Mouse (Mus musculus): Measurements from ENCODE around the gene Olfr70. TPM values are rescaled to one million over a fixed set of nuclear protein-coding genes. Genes with fewer than 3 reads are reported as not detected.

Olfr70 gene
- not detected in 2 replicates for polyA plus RNA-seq (2012; rRNA removed)

GRCm38 (mm10) chr4:43700707-43701106 lies at the start of gene Olfr70:
Gene Olfr70, minus strand, starts transcription at chr4:43700807.
- Histone ChIP-seq H3K4me3 (ENCODE audit: low read depth, low read length) (no peak within 1 kb of the TSS), H3K27ac (ENCODE audit: insufficient read depth, low read depth, low read length) (no peak within 1 kb of the TSS), H3K27me3 (ENCODE audit: control insufficient read depth, insufficient read depth, low read length) (no peaks in the 10 kb centered on the region), H3K36me3 (ENCODE audit: control insufficient read depth, insufficient read depth, low read length) (no peaks in the 10 kb centered on the region), H3K4me1 (ENCODE audit: control insufficient read depth, insufficient read depth, insufficient read length, low read length) (no peaks in the 10 kb centered on the region)
- WGBS = 75% methylated on average over 6 of the region's 6 CpGs
- TF ChIP-seq POLR2A (IDR thresholded peaks at IDR 0.05; ENCODE audit: low read depth, low read length) = no peak
- no peak for TF ChIP-seq CTCF (IDR thresholded peaks at IDR 0.05; ENCODE audit: extremely low read depth, insufficient read length, insufficient replicate concordance, low read depth, low read length)

GRCm38 (mm10) chr4:43745187-43745586 lies 44.6 kb upstream of the Olfr70 start:
- H3K27me3 ChIP-seq (ENCODE audit: control insufficient read depth, insufficient read depth, low read length) = no peaks in the 10 kb centered on the region; the same call in 1 of the 2 replicates
- H3K27ac ChIP-seq (ENCODE audit: insufficient read depth, low read depth, low read length) = no peak overlapping the region
- no peaks in the 10 kb centered on the region for H3K36me3 ChIP-seq (ENCODE audit: control insufficient read depth, insufficient read depth, low read length)
- no peak for TF ChIP-seq CTCF (IDR thresholded peaks at IDR 0.05; ENCODE audit: extremely low read depth, insufficient read length, insufficient replicate concordance, low read depth, low read length)
- TF ChIP-seq POLR2A (IDR thresholded peaks at IDR 0.05; ENCODE audit: low read depth, low read length) = no peak
- H3K4me3 ChIP-seq (ENCODE audit: low read depth, low read length) = no peak overlapping the region
- H3K4me1 ChIP-seq (ENCODE audit: control insufficient read depth, insufficient read depth, insufficient read length, low read length) = no peaks in the 10 kb centered on the region
- WGBS = 11% methylated on average over 6 of the region's 6 CpGs

- no peaks in the 10 kb centered on the region for H3K27me3 ChIP-seq (ENCODE audit: control insufficient read depth, insufficient read depth, low read length)
- no peaks in the 10 kb centered on the region for H3K4me1 ChIP-seq (ENCODE audit: control insufficient read depth, insufficient read depth, insufficient read length, low read length)
- H3K4me3 ChIP-seq (ENCODE audit: low read depth, low read length) = no peak overlapping the region
- TF ChIP-seq POLR2A (IDR thresholded peaks at IDR 0.05; ENCODE audit: low read depth, low read length) (no peak), CTCF (IDR thresholded peaks at IDR 0.05; ENCODE audit: extremely low read depth, insufficient read length, insufficient replicate concordance, low read depth, low read length) (no peak)
- WGBS = 49% methylated on average over 1 of the region's 1 CpGs
- H3K27ac ChIP-seq (ENCODE audit: insufficient read depth, low read depth, low read length) = no peak overlapping the region
- no peaks in the 10 kb centered on the region for H3K36me3 ChIP-seq (ENCODE audit: control insufficient read depth, insufficient read depth, low read length)
Measured at GRCm38 (mm10) chr4:43743099-43743498, 42.5 kb upstream of the Olfr70 start.

GRCm38 (mm10) chr4:43742637-43743036 lies 42.0 kb upstream of the Olfr70 start:
- Histone ChIP-seq H3K4me3 (ENCODE audit: low read depth, low read length) (no peak overlapping the region), H3K36me3 (ENCODE audit: control insufficient read depth, insufficient read depth, low read length) (no peaks in the 10 kb centered on the region), H3K4me1 (ENCODE audit: control insufficient read depth, insufficient read depth, insufficient read length, low read length) (no peaks in the 10 kb centered on the region), H3K27ac (ENCODE audit: insufficient read depth, low read depth, low read length) (no peak overlapping the region), H3K27me3 (ENCODE audit: control insufficient read depth, insufficient read depth, low read length) (no peaks in the 10 kb centered on the region)
- TF ChIP-seq POLR2A (IDR thresholded peaks at IDR 0.05; ENCODE audit: low read depth, low read length) = no peak
- no peak for TF ChIP-seq CTCF (IDR thresholded peaks at IDR 0.05; ENCODE audit: extremely low read depth, insufficient read length, insufficient replicate concordance, low read depth, low read length)
- 44% methylated on average over 4 of the region's 4 CpGs for WGBS

GRCm38 (mm10) chr4:43741526-43741925 lies 40.9 kb upstream of the Olfr70 start:
- TF ChIP-seq POLR2A (IDR thresholded peaks at IDR 0.05; ENCODE audit: low read depth, low read length) = no peak
- no peak for TF ChIP-seq CTCF (IDR thresholded peaks at IDR 0.05; ENCODE audit: extremely low read depth, insufficient read length, insufficient replicate concordance, low read depth, low read length)

GRCm38 (mm10) chr4:43738989-43739674 lies 38.5 kb upstream of the Olfr70 start:
- no peak overlapping the region for H3K4me3 ChIP-seq (ENCODE audit: low read depth, low read length)
- WGBS = 41% methylated on average over 8 of the region's 8 CpGs
- TF ChIP-seq POLR2A (IDR thresholded peaks at IDR 0.05; ENCODE audit: low read depth, low read length) (no peak), CTCF (IDR thresholded peaks at IDR 0.05; ENCODE audit: extremely low read depth, insufficient read length, insufficient replicate concordance, low read depth, low read length) (no peak)
- no peaks in the 10 kb centered on the region; the same call in 1 of the 2 replicates for H3K4me1 ChIP-seq (ENCODE audit: control insufficient read depth, insufficient read depth, insufficient read length, low read length)
- H3K27me3 ChIP-seq (ENCODE audit: control insufficient read depth, insufficient read depth, low read length) = no peaks in the 10 kb centered on the region
- no peak overlapping the region for H3K27ac ChIP-seq (ENCODE audit: insufficient read depth, low read depth, low read length)
- H3K36me3 ChIP-seq (ENCODE audit: control insufficient read depth, insufficient read depth, low read length) = no peaks in the 10 kb centered on the region

More at GRCm38 (mm10) chr4:43741526-43741925, 40.9 kb upstream of the Olfr70 start:
- Histone ChIP-seq H3K4me3 (ENCODE audit: low read depth, low read length) (no peak overlapping the region), H3K27me3 (ENCODE audit: control insufficient read depth, insufficient read depth, low read length) (no peaks in the 10 kb centered on the region), H3K36me3 (ENCODE audit: control insufficient read depth, insufficient read depth, low read length) (no peaks in the 10 kb centered on the region), H3K4me1 (ENCODE audit: control insufficient read depth, insufficient read depth, insufficient read length, low read length) (no peaks in the 10 kb centered on the region), H3K27ac (ENCODE audit: insufficient read depth, low read depth, low read length) (no peak overlapping the region)
- WGBS = 38% methylated on average over 5 of the region's 5 CpGs

- H3K4me1 ChIP-seq (ENCODE audit: control insufficient read depth, insufficient read depth, insufficient read length, low read length) = no peaks in the 10 kb centered on the region; the same call in 1 of the 2 replicates
- no peak for TF ChIP-seq POLR2A (IDR thresholded peaks at IDR 0.05; ENCODE audit: low read depth, low read length)
- TF ChIP-seq CTCF (IDR thresholded peaks at IDR 0.05; ENCODE audit: extremely low read depth, insufficient read length, insufficient replicate concordance, low read depth, low read length) = no peak
- no peak overlapping the region for H3K4me3 ChIP-seq (ENCODE audit: low read depth, low read length)
- H3K27me3 ChIP-seq (ENCODE audit: control insufficient read depth, insufficient read depth, low read length) = no peaks in the 10 kb centered on the region
- 84% methylated on average over 6 of the region's 6 CpGs for WGBS
- H3K36me3 ChIP-seq (ENCODE audit: control insufficient read depth, insufficient read depth, low read length) = no peaks in the 10 kb centered on the region
- H3K27ac ChIP-seq (ENCODE audit: insufficient read depth, low read depth, low read length) = no peak overlapping the region
Measured at GRCm38 (mm10) chr4:43737144-43737543, 36.5 kb upstream of the Olfr70 start.

Data from small intestine, adult 2 months (tissue).